Mouse (Mus musculus): Measurements from ENCODE around the gene Flt1. TPM values are rescaled to one million over a fixed set of nuclear protein-coding genes. Genes with fewer than 3 reads are reported as not detected.

Flt1 gene
- total RNA-seq, 1 experiment: 5.1 TPM

DNA sequence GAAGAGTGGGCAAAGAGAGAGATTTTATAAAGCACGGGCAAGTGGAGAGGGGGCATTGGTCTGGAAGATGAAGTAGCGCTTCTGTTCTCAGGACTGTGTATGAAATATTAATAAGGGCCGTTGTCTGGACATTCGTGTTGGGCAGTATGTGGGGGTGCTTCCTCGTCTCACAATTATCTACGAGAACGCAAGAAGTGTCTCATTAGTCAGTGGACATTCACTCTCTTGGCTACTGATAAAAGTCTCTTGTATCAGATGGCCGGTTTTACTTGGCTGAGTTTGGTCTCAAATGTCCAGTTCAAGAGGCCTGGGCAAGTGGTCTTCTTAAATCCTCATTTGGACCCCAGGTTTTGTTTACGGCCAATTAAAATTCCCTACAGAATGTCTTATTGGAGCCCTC lies 60.4 kb downstream of the Flt1 start:
- H3K4me1 ChIP-seq (ENCODE audit: control insufficient read depth in 2 of 2, insufficient read depth in 2 of 2, low read length in 2 of 2, poor library complexity in 1 of 2): no peaks in the 10 kb centered on the region
- in situ Hi-C loops (cut with MboI; ENCODE audit: low sequenced_read_pairs in 2 of 2, unreplicated experiment in 2 of 2): no loop called here
- no peak for DNase-seq (ENCODE audit: low read depth, low spot score)
- H3K4me3 ChIP-seq (ENCODE audit: insufficient read depth in 1 of 2, low read depth in 1 of 2, low read length in 2 of 2, poor library complexity in 1 of 2, severe bottlenecking in 1 of 2): no peak overlapping the region
- H3K27ac ChIP-seq (ENCODE audit: insufficient read depth, low read depth, low read length, poor library complexity, severe bottlenecking): no peak overlapping the region
- no peak overlapping the region for H3K9ac ChIP-seq (ENCODE audit: insufficient read depth, low read depth, low read length, poor library complexity, severe bottlenecking)
- no peaks in the 10 kb centered on the region for H3K36me3 ChIP-seq (ENCODE audit: control insufficient read depth, insufficient read depth, low read length, poor library complexity, severe bottlenecking)
- TF ChIP-seq ZNF384 (IDR thresholded peaks at IDR 0.05; ENCODE audit: low read depth, low read length) (no peak), HCFC1 (IDR thresholded peaks at IDR 0.05; ENCODE audit: borderline replicate concordance, insufficient read depth, low read length) (no peak), CHD2 (IDR thresholded peaks at IDR 0.05; ENCODE audit: low read depth, low read length) (no peak), ZC3H11A (IDR thresholded peaks at IDR 0.05; ENCODE audit: borderline replicate concordance, low read depth, low read length) (no peak), MAFK (IDR thresholded peaks at IDR 0.05; ENCODE audit: insufficient read depth, low read depth, low read length) (no peak)
- H3K9me3 ChIP-seq (ENCODE audit: control insufficient read depth, insufficient read depth, low read depth, low read length): no peaks in the 10 kb centered on the region

DNA sequence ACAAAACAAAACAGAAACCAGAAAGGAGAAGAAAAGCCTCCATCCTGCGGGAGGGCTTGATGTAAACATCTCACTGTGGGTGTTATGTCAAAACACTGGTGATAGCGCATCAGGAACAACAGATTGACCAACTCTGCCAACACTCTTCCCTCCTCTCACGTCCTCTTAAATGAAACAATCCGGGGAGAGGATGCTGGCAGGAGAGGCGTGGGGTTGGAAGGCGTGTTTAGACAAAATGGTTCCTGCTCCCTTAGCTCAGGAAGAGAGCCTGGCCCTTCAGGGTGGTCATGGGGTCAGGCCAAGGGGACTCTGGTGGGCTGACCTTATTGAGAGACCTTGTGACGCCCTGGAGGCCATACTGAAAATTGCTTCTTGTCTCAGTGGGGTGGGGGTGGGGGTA lies 65.9 kb downstream of the Flt1 start:
- no peaks in the 10 kb centered on the region for H3K4me1 ChIP-seq (ENCODE audit: control insufficient read depth in 2 of 2, insufficient read depth in 2 of 2, low read length in 2 of 2, poor library complexity in 1 of 2)
- in situ Hi-C loops (cut with MboI; ENCODE audit: low sequenced_read_pairs in 2 of 2, unreplicated experiment in 2 of 2): no loop called here
- no peaks in the 10 kb centered on the region for H3K36me3 ChIP-seq (ENCODE audit: control insufficient read depth, insufficient read depth, low read length, poor library complexity, severe bottlenecking)
- DNase-seq (ENCODE audit: low read depth, low spot score): no peak
- TF ChIP-seq ZNF384 (IDR thresholded peaks at IDR 0.05; ENCODE audit: low read depth, low read length) (no peak), HCFC1 (IDR thresholded peaks at IDR 0.05; ENCODE audit: borderline replicate concordance, insufficient read depth, low read length) (no peak), MAFK (IDR thresholded peaks at IDR 0.05; ENCODE audit: insufficient read depth, low read depth, low read length) (no peak), CHD2 (IDR thresholded peaks at IDR 0.05; ENCODE audit: low read depth, low read length) (no peak), ZC3H11A (IDR thresholded peaks at IDR 0.05; ENCODE audit: borderline replicate concordance, low read depth, low read length) (no peak)
- H3K4me3 ChIP-seq (ENCODE audit: insufficient read depth in 1 of 2, low read depth in 1 of 2, low read length in 2 of 2, poor library complexity in 1 of 2, severe bottlenecking in 1 of 2): no peak overlapping the region
- H3K27ac ChIP-seq (ENCODE audit: insufficient read depth, low read depth, low read length, poor library complexity, severe bottlenecking): no peak overlapping the region
- no peaks in the 10 kb centered on the region for H3K9me3 ChIP-seq (ENCODE audit: control insufficient read depth, insufficient read depth, low read depth, low read length)
- no peak overlapping the region for H3K9ac ChIP-seq (ENCODE audit: insufficient read depth, low read depth, low read length, poor library complexity, severe bottlenecking)

DNA sequence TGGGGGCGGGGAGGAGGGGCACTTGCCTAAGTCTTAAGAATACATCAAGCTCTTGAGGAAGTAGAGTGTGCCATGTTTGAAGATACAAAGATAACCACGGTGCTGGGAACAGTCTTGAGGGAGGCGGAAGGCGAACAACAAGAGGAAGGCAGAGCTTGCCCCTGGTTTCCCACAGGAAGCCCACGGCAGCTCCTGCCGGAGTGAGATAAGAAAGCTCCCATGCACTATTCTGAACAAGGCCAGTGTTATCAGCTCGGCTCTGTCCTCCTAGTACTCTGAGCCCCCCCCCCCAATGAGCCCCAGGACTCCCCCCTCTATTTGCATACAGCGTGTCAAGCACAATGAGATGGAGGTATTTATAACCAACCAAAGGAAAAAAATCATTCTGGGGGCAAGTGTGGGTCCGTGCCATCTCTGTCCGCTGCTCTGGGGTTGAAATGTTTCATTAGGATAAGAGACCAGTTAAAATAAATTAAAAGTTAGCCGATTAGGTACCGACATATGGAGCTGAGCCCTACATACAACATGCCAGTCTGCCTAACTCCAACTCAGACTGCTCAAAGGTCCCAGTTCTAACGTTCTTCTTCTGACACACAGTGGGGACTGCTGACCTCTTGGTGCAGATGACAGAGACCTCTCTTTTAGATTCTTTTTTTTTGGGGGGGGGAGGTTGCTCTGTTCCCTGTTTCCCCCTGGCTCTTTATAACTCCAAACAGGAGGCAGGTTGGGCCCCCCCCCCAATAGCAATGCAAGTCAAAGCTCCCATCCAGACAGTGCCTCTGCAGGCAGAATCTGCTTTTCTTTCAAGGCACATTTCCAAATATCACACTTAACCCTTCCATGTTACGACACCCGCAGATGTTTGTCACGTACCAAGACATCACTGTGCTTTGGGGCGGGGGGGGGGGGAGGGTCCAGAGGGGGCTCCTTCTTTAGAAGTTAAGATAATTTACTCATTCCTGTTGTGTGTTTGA lies 67.6 kb downstream of the Flt1 start:
- Histone ChIP-seq H3K9me3 (ENCODE audit: control insufficient read depth, insufficient read depth, low read depth, low read length) (no peaks in the 10 kb centered on the region), H3K9ac (ENCODE audit: insufficient read depth, low read depth, low read length, poor library complexity, severe bottlenecking) (no peak overlapping the region), H3K36me3 (ENCODE audit: control insufficient read depth, insufficient read depth, low read length, poor library complexity, severe bottlenecking) (no peaks in the 10 kb centered on the region), H3K27ac (ENCODE audit: insufficient read depth, low read depth, low read length, poor library complexity, severe bottlenecking) (no peak overlapping the region), H3K4me1 (ENCODE audit: control insufficient read depth in 2 of 2, insufficient read depth in 2 of 2, low read length in 2 of 2, poor library complexity in 1 of 2) (no peaks in the 10 kb centered on the region), H3K4me3 (ENCODE audit: insufficient read depth in 1 of 2, low read depth in 1 of 2, low read length in 2 of 2, poor library complexity in 1 of 2, severe bottlenecking in 1 of 2) (no peak overlapping the region)
- TF ChIP-seq CHD2 (IDR thresholded peaks at IDR 0.05; ENCODE audit: low read depth, low read length) (no peak), ZC3H11A (IDR thresholded peaks at IDR 0.05; ENCODE audit: borderline replicate concordance, low read depth, low read length) (no peak), HCFC1 (IDR thresholded peaks at IDR 0.05; ENCODE audit: borderline replicate concordance, insufficient read depth, low read length) (no peak), MAFK (IDR thresholded peaks at IDR 0.05; ENCODE audit: insufficient read depth, low read depth, low read length) (no peak), ZNF384 (IDR thresholded peaks at IDR 0.05; ENCODE audit: low read depth, low read length) (no peak)
- in situ Hi-C loops (cut with MboI; ENCODE audit: low sequenced_read_pairs in 2 of 2, unreplicated experiment in 2 of 2): no loop called here
- no peak for DNase-seq (ENCODE audit: low read depth, low spot score)

DNA sequence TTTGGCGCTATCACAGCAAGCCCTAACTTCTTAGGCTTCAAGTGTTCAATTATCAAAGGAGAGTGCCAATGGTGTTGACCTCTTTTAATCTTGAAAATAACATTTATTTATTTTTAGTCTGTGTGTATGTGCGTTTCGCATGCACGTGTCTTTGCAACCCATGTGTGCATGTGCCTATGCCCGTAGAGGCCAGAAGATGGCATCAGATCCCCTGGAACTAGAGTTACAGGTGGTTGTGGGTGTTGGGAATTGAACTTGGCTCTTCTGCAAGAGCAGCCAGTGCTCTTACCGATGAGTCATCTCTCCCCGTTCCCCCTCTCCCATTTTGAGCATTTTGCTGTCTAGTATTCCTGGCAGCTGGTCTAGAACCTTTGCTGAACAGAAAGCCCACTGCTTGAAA lies 70.0 kb downstream of the Flt1 start:
- no peak overlapping the region for H3K4me3 ChIP-seq (ENCODE audit: insufficient read depth in 1 of 2, low read depth in 1 of 2, low read length in 2 of 2, poor library complexity in 1 of 2, severe bottlenecking in 1 of 2)
- no peaks in the 10 kb centered on the region for H3K9me3 ChIP-seq (ENCODE audit: control insufficient read depth, insufficient read depth, low read depth, low read length)
- no peaks in the 10 kb centered on the region for H3K36me3 ChIP-seq (ENCODE audit: control insufficient read depth, insufficient read depth, low read length, poor library complexity, severe bottlenecking)
- no peaks in the 10 kb centered on the region; a peak in 1 of 4 replicates for H3K4me1 ChIP-seq (ENCODE audit: control insufficient read depth in 2 of 2, insufficient read depth in 2 of 2, low read length in 2 of 2, poor library complexity in 1 of 2)
- no peak for DNase-seq (ENCODE audit: low read depth, low spot score)
- no peak overlapping the region for H3K27ac ChIP-seq (ENCODE audit: insufficient read depth, low read depth, low read length, poor library complexity, severe bottlenecking)
- no peak overlapping the region for H3K9ac ChIP-seq (ENCODE audit: insufficient read depth, low read depth, low read length, poor library complexity, severe bottlenecking)
- TF ChIP-seq CHD2 (IDR thresholded peaks at IDR 0.05; ENCODE audit: low read depth, low read length) (no peak), ZC3H11A (IDR thresholded peaks at IDR 0.05; ENCODE audit: borderline replicate concordance, low read depth, low read length) (no peak), MAFK (IDR thresholded peaks at IDR 0.05; ENCODE audit: insufficient read depth, low read depth, low read length) (no peak), ZNF384 (IDR thresholded peaks at IDR 0.05; ENCODE audit: low read depth, low read length) (no peak), HCFC1 (IDR thresholded peaks at IDR 0.05; ENCODE audit: borderline replicate concordance, insufficient read depth, low read length) (no peak)
- in situ Hi-C loops (cut with MboI; ENCODE audit: low sequenced_read_pairs in 2 of 2, unreplicated experiment in 2 of 2): no loop called here
